Mouse (Mus musculus) limb, embryonic 10.5 days (tissue): Measurements from ENCODE around the gene Prmt9. TPM values are rescaled to one million over a fixed set of nuclear protein-coding genes. Genes with fewer than 3 reads are reported as not detected.

Experiments used
- DNase-seq: peaks from one replicate; pipeline ENCODE4 v3.0.0-alpha.2; 2017; ENCODE audit warnings: low spot score
- H3K27ac ChIP-seq: fragments of 300-500 bp; sonication (generic); 2 replicates; pipeline ENCODE4 v1.5.1; 2016; ENCODE audit warnings: mild to moderate bottlenecking
- H3K27me3 ChIP-seq: fragments of 300-500 bp; sonication (generic); 2 replicates; pipeline ENCODE4 v1.6.1; 2016; ENCODE audit warnings: low read depth, mild to moderate bottlenecking; ENCODE audit not compliant: poor library complexity, severe bottlenecking
- H3K36me3 ChIP-seq: fragments of 300-500 bp; sonication (generic); 2 replicates; pipeline ENCODE4 v1.6.1; 2016; ENCODE audit warnings: mild to moderate bottlenecking, moderate library complexity
- H3K4me1 ChIP-seq: fragments of 300-500 bp; sonication (generic); 2 replicates; pipeline ENCODE4 v1.6.1; 2016
- H3K4me3 ChIP-seq: fragments of 300-500 bp; sonication (generic); 2 replicates; pipeline ENCODE4 v1.5.1; 2016; ENCODE audit warnings: mild to moderate bottlenecking, moderate library complexity
- H3K9me3 ChIP-seq: fragments of 300-500 bp; sonication (generic); replicated peaks from 2 replicates; pipeline ENCODE4 v1.6.1; 2016; ENCODE audit warnings: mild to moderate bottlenecking
- WGBS: fragments of 180-500 bp; shearing (Covaris S2); methylation state at CpG from one replicate; pipeline ENCODE4 v1.1.7; 2016; 5-methylcytosine and 5-hydroxymethylcytosine counted together
- polyA plus RNA-seq: library from polyadenylated mRNA; unstranded; fragments of >200 nt; fragmentation: Nextera tagmentation; extraction: Ambion mirVana; gene quantifications from 2 replicates; pipeline ENCODE4 v1.2.1, GENCODE M21; 2016

Prmt9 gene
- polyA plus RNA-seq, 1 experiment from 2014 or later = 22.8 TPM

DNA sequence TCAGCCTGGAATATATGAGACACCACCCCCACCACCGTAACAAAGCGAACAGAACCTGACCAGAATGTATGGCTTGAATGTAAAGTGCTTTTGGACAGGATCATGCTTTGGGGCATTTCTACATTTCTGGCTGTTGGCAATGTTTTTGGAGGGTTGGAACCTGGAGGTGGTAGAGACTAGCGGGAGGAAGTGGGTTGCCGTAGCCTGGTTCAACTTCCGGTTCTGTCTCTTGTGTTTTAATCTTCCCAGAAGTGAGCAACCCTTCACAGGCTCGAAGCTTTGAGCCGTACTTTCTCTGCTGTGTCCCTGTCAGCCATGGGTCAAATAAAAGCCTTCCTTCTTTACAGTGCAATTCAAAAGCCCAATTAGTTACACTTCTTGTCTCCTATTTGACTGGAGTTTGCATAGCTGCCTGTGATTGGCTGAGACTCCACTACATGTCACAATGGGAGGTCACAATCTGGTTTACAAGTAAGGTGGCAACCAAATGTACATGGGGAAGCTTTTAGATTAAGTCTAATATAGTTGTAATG is 74.5 kb downstream of the Prmt9 start:
- Histone ChIP-seq H3K36me3 (no peaks in the 10 kb centered on the region), H3K9me3 (no peaks in the 10 kb centered on the region), H3K4me1 (peaks cover 4% of the 10 kb centered on the region), H3K27ac (no peak overlapping the region), H3K27me3 (no peaks in the 10 kb centered on the region), H3K4me3 (no peak overlapping the region)
- WGBS = 94% methylated on average over 7 of the region's 7 CpGs
- DNase-seq = no peak

DNA sequence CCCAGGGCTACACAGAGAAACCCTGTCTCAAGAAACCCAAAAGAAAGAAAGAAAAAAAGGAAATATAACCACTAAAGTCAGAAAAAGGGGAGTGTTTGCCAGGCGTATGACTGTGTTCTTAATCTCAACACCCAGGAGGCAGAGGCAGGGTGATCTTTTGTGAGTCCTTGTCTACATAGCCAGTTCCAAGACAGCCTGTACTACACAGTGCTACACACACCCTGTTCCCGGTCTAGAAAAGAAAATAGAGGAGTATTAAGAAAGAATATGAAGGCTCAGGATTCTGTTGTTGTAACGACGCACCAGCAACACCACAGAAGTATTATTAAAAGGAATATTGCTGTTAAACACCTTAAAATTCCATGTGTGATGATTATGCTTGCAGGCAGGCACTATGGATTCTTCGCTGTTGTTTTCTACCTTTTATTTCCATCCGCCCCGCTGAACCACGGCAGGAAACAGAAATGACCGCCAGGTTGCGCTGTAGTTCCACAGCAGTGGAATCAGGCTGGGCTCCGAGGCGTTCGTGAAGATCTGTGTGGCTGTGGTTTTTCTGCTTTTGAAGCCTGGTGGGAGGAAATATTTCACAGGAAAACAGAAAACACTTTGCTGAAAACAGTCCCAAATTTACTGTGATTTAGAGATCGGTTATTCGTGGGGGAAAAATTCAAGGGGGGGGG is 80.8 kb downstream of the Prmt9 start:
- 21% methylated on average over 15 of the region's 15 CpGs for WGBS
- no peaks in the 10 kb centered on the region for H3K27me3 ChIP-seq

GRCm38 (mm10) chr8:77630691-77631090 is 81.5 kb downstream of the Prmt9 start:
- H3K27me3 ChIP-seq = no peaks in the 10 kb centered on the region
- H3K4me1 ChIP-seq = peaks cover 37% of the 10 kb centered on the region
- no peaks in the 10 kb centered on the region for H3K36me3 ChIP-seq
- no peaks in the 10 kb centered on the region for H3K9me3 ChIP-seq
- H3K4me3 ChIP-seq = no peak overlapping the region
- H3K27ac ChIP-seq = peak overlapping the region; percentile 76
- DNase-seq = no peak
- 52% methylated on average over 3 of the region's 3 CpGs for WGBS

More for the DNA sequence above, 80.8 kb downstream of the Prmt9 start:
- H3K36me3 ChIP-seq = no peaks in the 10 kb centered on the region
- H3K4me1 ChIP-seq = peaks cover 35% of the 10 kb centered on the region
- H3K9me3 ChIP-seq = no peaks in the 10 kb centered on the region
- H3K27ac ChIP-seq = peak overlapping the region; percentile 76
- peak; percentile 92 for DNase-seq
- no peak overlapping the region for H3K4me3 ChIP-seq

Other genes with a start within 250 kb of the Prmt9 start
- gene Arhgap10, start 31.4 kb upstream of the Prmt9 start, polyA plus RNA-seq = 39.1 and 43.8 TPM in 2 replicates
- 32.7 and 34.5 TPM in 2 replicates for gene Tmem184c, start 61.3 kb downstream of the Prmt9 start, polyA plus RNA-seq
- 49.3 and 68.9 TPM in 2 replicates for gene Ednra, start 175.1 kb downstream of the Prmt9 start, polyA plus RNA-seq